Mouse (Mus musculus) MEL (cell line): Measurements from ENCODE around the gene Klhl3.

Experiments
- CHD1 ChIP-seq: IDR thresholded peaks from 2 replicates; pipeline ENCODE4 v1.6.1; 2012; ENCODE audit warnings: low read depth, mild to moderate bottlenecking, inconsistent platforms, low read length, improper control_type of control experiment
- CTCF ChIP-seq, 3 experiments: IDR thresholded peaks in 2 of 3; conservative IDR thresholded peaks in 1 of 3; 2 replicates each; pipeline ENCODE4 v1.5.1; 2011 to 2012; ENCODE audit warnings: low read length in 3 of 3, low read depth in 2 of 3, mild to moderate bottlenecking in 2 of 3, improper control_type of control experiment in 1 of 3, inconsistent platforms in 1 of 3, mixed read lengths in 1 of 3, moderate library complexity in 1 of 3; ENCODE audit not compliant: control insufficient read depth in 1 of 3, insufficient read depth in 1 of 3, poor library complexity in 1 of 3, severe bottlenecking in 1 of 3
- GABPA ChIP-seq: IDR thresholded peaks from 2 replicates; pipeline ENCODE4 v1.6.1; 2012; ENCODE audit warnings: low read depth, mild to moderate bottlenecking, inconsistent platforms, low read length, improper control_type of control experiment, moderate library complexity
- HCFC1 ChIP-seq: IDR thresholded peaks from 2 replicates; pipeline ENCODE4 v1.6.1; 2012; ENCODE audit warnings: low read depth, mild to moderate bottlenecking, inconsistent platforms, low read length, improper control_type of control experiment, moderate library complexity
- MAFK ChIP-seq: IDR thresholded peaks from 2 replicates; pipeline ENCODE4 v1.6.1; 2011; ENCODE audit warnings: low read depth, mild to moderate bottlenecking, low read length, improper control_type of control experiment, borderline replicate concordance
- MXI1 ChIP-seq: IDR thresholded peaks from 2 replicates; pipeline ENCODE4 v1.6.1; 2011; ENCODE audit warnings: mild to moderate bottlenecking, low read depth, low read length, improper control_type of control experiment
- NELFE ChIP-seq: IDR thresholded peaks from 2 replicates; pipeline ENCODE4 v1.6.1; 2011; ENCODE audit warnings: low read depth, low read length, improper control_type of control experiment
- POLR2A ChIP-seq, 2 experiments: IDR thresholded peaks; 2 replicates each; pipeline ENCODE4 v1.6.1; 2011 to 2012; ENCODE audit warnings: low read length in 2 of 2, mild to moderate bottlenecking in 2 of 2, control low read depth in 1 of 2, improper control_type of control experiment in 1 of 2, low read depth in 1 of 2, moderate library complexity in 1 of 2; ENCODE audit not compliant: control insufficient read depth in 1 of 2, insufficient read depth in 1 of 2, poor library complexity in 1 of 2
- TCF12 ChIP-seq: IDR thresholded peaks from 2 replicates; pipeline ENCODE4 v1.6.1; 2014; ENCODE audit warnings: low read depth, mild to moderate bottlenecking, inconsistent platforms, low read length, improper control_type of control experiment, moderate library complexity

DNA sequence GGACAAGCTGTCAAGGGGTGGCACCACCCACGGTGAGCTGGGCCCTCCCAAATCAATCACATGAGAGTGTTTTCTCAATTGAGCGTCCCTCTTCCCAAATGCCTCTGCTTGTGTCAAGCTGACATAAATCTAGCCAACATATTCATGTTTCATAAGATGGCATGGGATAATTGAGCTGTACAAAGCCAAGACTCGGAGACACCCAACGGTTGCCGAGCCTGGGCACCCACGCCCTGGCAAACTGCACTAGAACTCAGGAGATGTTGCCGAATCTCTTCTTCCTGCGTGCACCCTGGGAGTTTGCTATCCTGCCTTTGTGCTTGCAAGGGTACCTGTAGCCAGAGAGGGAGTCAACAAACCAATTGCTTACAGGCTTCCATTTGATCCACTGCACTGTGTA lies 70.1 kb downstream of the Klhl3 start:
- TF ChIP-seq MXI1 (no peak), HCFC1 (no peak), CTCF (IDR thresholded peaks at IDR 0.05 in 2 of 3, conservative IDR thresholded peaks at IDR 0.05 in 1 of 3; ENCODE audit: control insufficient read depth in 1 of 3, insufficient read depth in 1 of 3, low read depth in 2 of 3, low read length in 3 of 3, poor library complexity in 1 of 3, severe bottlenecking in 1 of 3) (no peak), NELFE (no peak), TCF12 (no peak), MAFK (no peak), CHD1 (no peak), POLR2A (IDR thresholded peaks at IDR 0.05; ENCODE audit: control insufficient read depth in 1 of 2, insufficient read depth in 1 of 2, low read depth in 1 of 2, low read length in 2 of 2, poor library complexity in 1 of 2) (no peak), GABPA (no peak)
